Mouse (Mus musculus) bone marrow macrophage, adult 2 months (primary cell): ENCODE measurements around the gene Nfix.

Experiments used
- CTCF ChIP-seq: IDR thresholded peaks from 2 replicates; pipeline ENCODE4 v1.5.1; 2012; ENCODE audit warnings: low read depth, mild to moderate bottlenecking, low read length, moderate library complexity
- POLR2A ChIP-seq: IDR thresholded peaks from 2 replicates; pipeline ENCODE4 v1.6.1; 2012; ENCODE audit warnings: mild to moderate bottlenecking, low read depth, low read length, borderline replicate concordance

GRCm38 (mm10) chr8:84662581-84663065 lies 137.5 kb downstream of the Nfix start, which contains the start of gene Ier2:
- TF ChIP-seq CTCF, result no peak
- peak; percentile 98 for TF ChIP-seq POLR2A
